Mouse (Mus musculus): ENCODE data around the gene Rars2.
"Not testable (repeated sequence)": the region's sequence is repeated elsewhere in the genome, so short reads cannot be mapped to it uniquely, and the experiment has no call there.

Gene Rars2

DNA sequence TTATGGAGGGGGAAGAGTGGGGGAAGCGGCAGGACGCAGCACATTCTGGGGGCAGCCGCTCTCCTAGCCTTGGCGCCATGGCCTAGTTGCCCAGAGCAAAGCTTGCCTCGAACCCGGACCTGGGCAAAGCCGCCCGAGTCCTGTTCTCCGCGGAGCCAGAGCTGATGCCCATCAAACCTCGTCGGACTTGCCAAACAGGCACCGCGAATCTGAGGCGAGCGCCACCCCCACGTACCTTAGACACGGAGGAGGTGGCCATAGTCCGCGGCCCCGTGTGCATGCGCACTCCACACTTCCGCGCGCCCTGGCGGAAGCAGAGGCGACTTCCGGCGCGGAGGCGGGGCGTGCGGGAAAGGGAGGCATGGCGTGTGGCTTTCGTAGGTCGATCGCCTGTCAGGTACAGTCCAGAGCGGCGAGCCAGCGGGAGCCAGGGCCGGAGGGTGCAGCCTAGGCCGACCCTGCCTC is at the start of gene Rars2, which contains the start of gene Orc3:
Gene Rars2 (plus strand): TSS at position 328 of the 465 bp plus-strand sequence.
Gene Orc3 (minus strand): TSS at position 315 of the 465 bp plus-strand sequence.
- peak; percentile 94 to 95 for DNase-seq

GRCm38 (mm10) chr4:34566226-34566625 is 48.5 kb upstream of the Rars2 start:
- DNase-seq: no peak

DNA sequence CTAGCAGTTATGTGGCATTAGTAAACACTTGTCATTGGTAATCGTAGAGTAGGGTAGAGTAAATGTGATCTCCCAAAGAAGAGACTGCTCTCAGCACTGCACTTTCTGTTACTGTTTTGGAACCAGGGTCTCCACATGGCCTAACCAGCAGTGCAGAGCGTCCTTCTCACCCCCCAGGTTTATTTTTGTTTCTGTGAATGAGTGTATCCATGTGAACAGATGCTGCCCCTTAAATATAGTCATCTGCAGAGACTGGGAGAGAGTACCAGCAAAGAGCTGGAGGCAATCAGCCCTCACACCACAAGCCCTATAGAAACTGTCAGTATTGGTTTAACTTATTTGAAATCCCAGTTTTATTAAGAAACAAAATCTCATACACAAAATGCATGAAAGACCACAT is 41.9 kb upstream of the Rars2 start:
- DNase-seq: no peak

GRCm38 (mm10) chr4:34577028-34577427 is 37.7 kb upstream of the Rars2 start:
- no peak for DNase-seq

GRCm38 (mm10) chr4:34579215-34579614 is 35.5 kb upstream of the Rars2 start:
- DNase-seq: no peak

DNA sequence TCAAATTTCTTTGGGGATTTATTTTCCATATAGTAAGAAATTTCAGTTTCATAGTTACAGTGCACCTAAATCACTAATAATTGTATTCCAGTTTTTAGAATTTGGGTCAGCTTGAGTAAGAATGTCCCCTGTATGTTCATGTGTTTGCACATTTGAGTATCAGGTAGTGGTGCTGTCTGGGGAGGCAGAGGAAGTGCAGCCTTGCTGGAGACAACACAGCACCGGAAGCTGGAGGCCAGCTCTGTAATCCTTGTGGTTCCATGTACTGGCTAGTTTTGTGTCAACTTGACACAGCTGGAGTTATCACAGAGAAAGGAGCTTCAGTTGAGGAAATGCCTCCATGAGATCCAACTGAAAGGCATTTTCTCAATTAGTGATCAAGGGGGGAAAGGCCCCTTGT is 33.3 kb upstream of the Rars2 start:
- DNase-seq: not testable (repeated sequence)

DNA sequence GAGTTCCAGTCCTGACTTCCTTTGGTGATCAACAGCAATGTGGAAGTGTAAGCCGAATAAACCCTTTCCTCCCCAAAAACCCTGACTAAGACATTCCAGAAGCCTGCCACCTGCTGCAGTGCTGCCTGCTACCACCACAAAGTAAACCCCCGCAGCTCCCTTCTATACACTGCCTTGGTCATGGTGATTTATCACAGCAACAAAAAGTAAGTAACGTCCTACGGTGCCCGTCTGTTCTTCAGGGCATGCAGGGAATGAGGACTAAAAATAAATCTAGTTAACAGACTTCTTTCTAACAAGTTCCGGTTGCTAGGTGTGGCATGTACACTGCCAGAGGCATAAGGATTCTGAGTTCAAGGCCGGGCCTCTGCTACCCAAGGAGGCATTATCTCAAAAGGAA is 32.8 kb upstream of the Rars2 start:
- DNase-seq: no peak

DNA sequence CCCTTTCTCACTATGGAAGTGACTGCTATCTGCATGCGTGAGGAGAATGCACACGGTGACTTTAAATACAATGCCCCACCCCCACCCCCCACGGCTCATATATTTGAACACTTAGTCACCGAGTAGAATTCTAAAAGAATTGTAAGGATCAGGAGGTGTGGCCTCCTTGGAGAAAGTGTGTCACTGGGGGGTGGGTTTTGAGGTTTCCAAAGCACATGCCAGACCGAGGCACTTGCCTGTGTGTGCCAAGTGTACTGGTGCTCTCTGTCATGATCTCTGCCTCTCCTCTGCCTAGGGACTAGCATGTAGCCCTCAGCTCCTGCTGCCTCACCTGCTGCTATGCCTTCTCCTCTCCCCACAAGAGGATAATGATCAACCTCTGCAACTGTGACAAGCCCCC is 32.3 kb upstream of the Rars2 start:
- DNase-seq: no peak

DNA sequence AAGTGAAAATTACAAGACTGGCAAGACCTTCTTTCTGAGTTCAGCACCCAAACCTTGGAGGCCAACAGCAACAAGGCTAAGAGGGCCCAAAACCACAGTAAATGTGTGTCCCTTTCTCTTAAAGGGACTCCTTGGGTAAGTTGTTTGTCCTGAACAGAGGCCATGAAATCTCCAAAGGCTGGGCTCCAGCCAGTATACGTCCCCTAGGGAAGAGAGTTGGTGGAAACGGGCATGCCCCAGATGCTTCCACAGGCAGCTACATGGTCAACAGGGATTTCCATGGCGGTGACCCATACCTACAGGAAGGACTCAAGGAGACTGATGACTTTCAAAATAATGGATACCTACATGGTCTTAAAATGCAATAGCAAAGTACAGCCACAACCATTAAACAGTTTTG is 31.3 kb upstream of the Rars2 start:
- no peak for DNase-seq

GRCm38 (mm10) chr4:34584871-34585607 is 29.7 kb upstream of the Rars2 start:
- DNase-seq: no peak

GRCm38 (mm10) chr4:34603123-34603522 is 11.6 kb upstream of the Rars2 start:
- DNase-seq: no peak

GRCm38 (mm10) chr4:34606658-34607057 is 8.1 kb upstream of the Rars2 start:
- DNase-seq: no peak

- DNase-seq: peak; percentile 26 to 48
Observed at GRCm38 (mm10) chr4:34613571-34614145, 1.1 kb upstream of the Rars2 start.

DNA sequence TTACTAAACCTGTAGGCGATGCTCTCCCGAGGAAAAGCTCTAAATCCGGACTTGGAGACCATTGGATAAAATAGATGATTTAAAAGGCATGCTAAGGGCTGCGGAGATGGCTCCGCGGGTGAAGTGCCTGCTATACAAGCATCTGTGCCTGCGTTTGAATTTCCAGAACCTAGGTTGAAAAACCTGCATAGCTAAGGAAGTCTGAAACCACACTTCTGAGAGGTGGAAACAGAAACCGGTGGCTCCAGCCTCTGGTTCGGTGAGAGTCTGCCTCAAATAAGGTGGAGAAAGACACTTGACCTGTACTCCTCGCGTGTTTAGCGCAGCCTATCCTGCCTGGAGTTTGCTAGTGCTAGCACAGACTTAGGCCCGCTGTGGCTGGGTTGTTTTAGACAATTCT is 546 bp downstream of the Rars2 start:
- DNase-seq: peak; percentile 34 to 42

DNA sequence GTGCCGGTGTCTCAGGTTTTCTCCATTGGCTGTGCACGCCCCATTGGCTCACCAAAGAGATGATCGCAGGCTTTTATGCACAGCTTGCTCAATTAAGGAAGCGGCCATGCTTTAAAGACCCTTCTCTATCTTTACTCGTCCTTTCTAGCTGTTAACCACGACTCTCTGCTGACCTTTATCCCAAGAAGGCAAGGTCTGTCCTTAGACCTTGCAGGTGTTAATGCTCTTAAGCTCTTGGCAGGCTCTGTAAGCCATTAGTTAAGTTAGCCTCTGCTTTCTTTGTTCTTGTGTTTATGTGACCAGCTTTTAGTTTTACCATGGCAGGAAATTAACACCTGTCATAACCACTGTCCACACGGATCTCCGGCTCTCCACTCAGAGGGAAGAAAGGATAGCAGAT is 1.4 kb downstream of the Rars2 start:
- DNase-seq: peak in 1 of 2 experiments; percentile 5

GRCm38 (mm10) chr4:34625556-34625955 is 10.8 kb downstream of the Rars2 start:
- no peak for DNase-seq

DNA sequence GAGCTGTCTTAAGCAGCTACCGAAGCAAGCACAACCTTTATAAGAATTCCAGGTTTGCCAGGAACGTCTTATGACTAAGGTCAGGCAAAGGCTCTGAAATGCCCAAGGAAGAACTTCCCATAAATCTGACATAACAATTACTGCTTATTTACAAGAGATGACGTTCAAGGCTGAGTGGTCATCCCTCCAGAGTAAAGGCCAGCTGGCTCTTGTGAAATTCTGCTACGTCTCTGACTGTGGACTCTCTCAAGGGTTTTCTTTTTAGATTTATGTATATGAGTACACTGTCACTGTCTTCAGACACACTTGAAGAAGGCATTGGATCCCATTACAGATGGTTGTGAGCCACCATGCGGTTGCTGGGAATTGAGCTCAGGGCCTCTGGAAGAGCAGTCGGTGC is 11.6 kb downstream of the Rars2 start:
- DNase-seq: no peak

DNA sequence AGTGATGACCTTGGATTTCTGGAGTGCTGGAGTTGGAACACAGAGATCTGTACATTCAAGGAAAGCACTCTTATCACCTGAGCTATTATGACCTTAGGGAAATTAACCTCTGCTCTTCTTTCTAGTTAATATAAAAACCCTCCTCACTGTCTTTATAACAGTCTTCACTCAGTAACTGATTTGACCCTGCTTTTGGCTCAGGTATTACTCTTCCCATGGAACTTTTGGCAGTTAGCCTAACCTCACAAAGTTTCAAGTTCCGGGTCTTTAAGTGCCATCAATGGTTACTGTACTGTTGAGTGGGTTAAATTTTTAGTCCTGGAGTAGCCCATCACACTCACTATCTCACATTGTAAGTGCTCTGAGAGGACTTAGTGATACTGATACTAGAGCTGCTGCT is 15.2 kb downstream of the Rars2 start:
- DNase-seq: no peak

- no peak for DNase-seq
Observed at GRCm38 (mm10) chr4:34634129-34634528, 19.4 kb downstream of the Rars2 start.

- no peak for DNase-seq
Observed at GRCm38 (mm10) chr4:34636036-34636435, 21.3 kb downstream of the Rars2 start.

- DNase-seq: no peak
Observed at GRCm38 (mm10) chr4:34637386-34637785, 22.6 kb downstream of the Rars2 start.

DNA sequence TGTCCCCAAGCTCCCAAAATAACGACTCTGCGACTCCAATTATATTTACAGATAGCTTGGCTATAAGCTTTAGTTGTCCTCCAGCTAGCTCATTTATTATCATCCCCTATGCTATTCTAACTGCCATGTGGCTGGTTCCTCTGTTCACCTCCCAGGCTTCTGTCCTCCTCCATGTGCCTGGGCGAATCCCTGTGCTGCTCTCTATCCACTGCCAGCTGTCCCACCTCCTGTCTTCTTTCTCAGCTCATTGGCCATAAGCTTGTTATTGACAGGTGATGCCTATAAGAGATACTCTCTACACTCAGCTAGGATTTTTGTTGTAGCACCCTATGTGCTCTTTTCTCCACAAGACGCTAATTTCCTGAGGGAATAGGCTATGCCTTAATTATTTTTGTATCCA is 23.1 kb downstream of the Rars2 start:
- no peak for DNase-seq

DNA sequence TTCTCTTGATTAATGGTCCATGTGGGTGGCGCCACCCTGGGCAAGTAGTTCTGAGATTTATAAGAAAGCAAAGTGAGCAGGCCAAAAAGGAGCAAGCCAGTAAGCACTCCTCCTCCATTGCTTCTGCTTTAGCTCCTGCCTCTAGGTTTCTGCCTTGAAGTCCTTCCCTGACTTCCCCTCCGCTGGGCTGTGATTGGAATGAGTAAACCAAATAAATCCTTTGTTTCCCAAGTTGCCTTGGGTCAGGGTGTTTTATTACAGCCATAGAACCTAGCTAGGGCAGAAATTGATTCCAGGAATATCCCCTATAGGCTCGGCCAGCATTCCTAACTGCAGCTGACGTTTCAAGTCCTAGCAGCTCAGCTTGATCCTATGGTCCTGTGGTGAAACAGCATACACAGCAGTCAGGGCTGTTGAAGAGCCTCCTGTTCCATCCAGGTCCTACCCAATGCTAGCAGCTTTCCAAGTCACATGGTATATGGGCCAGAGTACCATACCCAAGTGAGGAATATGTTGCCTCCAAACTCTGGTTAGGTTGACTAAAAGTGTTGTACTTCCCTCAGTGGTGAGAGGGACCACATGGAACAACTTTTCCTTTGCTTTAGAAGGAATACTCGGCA is 25.1 kb downstream of the Rars2 start:
- no peak for DNase-seq

DNA sequence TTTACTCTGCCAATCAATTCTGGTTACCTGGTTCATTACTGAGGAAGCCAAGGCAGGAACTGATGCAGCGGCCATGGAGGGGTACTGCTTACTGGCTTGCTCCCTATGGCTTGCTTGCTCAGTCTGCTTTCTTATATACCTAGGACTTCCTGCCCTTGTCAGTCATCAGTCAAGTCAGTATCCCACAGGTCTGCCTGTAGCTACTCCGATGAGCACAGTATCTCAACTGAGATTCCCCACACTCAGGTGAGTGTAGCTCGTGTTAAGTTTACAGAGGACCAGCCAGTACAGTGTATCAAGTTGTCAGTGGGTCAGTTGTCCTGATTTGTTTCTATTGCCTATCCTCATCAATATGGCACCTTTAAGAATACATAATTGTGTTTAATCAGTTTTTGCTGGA is 26.0 kb downstream of the Rars2 start:
- no peak for DNase-seq
